Mouse (Mus musculus): ENCODE data around the gene Heyl. TPM values are rescaled to one million over a fixed set of nuclear protein-coding genes. Genes with fewer than 3 reads are reported as not detected.
A peak's percentile ranks its signal among the peaks of the same experiment; 100 is the strongest.
"Not testable (repeated sequence)": the region's sequence is repeated elsewhere in the genome, so short reads cannot be mapped to it uniquely, and the experiment has no call there.

Heyl gene
- total RNA-seq, 2 experiments from 2014 or later, result 11.8 to 18.1 TPM

GRCm38 (mm10) chr4:123282500-123282899, 49.1 kb downstream of the Heyl start:
- peak; percentile 93 for DNase-seq
- intact Hi-C loops (cut with DNase I; ENCODE audit: low total_unique reads), result no loop called here

DNA sequence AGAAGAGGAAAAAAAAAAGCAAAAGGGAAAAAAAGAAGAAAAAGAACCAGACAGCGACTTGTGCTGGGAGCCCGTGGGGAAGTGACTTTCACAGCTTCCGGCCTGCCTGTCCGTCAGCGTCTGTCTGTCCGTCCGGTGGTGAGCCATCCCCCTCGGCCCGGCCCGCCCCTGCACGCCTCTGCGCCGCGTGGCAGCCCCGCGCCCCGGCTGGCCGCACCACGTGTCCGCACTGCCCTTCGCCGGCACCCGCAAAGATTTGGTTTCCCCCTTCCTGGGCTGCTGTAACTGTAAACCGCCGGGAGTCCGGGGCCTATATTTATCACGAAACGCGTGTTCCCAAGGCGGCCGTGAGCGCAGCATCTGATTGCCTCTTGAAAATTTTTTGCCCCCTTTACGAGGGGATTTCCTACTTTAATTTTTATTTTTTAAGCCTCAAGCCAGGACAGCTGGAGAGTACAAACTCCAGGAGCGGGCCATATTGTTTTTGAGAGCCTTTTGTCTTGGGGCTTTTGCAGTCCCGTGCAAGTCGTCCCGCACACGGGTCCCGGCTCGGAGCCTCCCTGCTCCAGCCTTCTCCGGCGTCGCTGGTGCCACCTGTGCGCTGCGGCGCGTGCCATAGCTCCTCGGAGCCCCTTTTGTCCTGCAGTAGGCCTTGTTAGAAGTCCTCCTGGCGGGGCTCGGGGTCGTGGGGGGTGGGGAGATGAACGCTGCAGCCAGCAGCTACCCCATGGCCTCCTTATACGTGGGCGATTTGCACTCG, 49.7 kb downstream of the Heyl start:
- peak; percentile 62 for DNase-seq
- intact Hi-C loops (cut with DNase I; ENCODE audit: low total_unique reads), result not testable (repeated sequence)

- intact Hi-C loops (cut with DNase I; ENCODE audit: low total_unique reads); DNase-seq: not testable (repeated sequence)
These were observed 50.3 kb downstream of the Heyl start for GRCm38 (mm10) chr4:123283675-123284064.

DNA sequence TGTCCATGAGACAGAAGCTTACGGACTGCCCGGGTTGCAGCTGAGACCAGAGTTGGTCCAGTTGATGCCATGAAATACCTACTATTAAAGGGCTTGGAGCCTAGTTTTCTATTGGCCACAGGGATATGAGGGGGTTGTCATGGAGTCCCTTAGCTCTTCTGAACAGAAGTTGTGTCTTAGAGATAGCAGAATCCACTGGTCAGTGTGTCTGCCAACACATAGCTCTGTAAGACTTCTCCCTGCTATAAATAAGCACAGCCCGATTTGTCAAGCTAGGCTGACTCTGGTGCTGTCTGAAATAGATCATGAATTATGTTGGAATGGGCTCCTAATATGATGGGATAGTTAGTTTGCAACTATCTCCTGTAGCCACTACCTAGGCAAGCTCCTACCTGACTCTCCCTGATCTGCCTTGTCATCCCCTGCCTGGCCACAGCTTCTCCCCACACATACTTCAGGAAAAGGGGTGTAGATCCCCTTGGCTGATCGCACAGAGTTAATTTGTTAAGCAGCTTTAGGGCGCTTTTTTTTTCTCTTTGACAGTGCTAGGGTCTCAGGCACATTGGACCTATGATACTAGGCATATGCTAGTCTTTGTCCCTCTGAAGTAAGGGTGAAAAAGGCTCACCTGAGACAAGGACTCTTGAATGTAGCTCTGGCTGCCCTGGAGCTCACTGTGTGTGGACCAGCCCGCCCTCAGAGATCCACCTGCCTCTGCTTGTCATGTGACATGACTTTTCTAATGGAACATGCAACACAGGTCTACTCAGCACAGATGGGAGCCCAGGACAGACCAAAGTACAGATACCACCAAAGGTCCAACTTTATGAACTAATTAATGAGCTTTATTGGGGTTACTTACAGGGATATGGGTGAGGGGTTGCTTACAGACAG, 51.6 kb downstream of the Heyl start:
- intact Hi-C loops (cut with DNase I; ENCODE audit: low total_unique reads), result no loop called here
- DNase-seq, result no peak

- intact Hi-C loops (cut with DNase I; ENCODE audit: low total_unique reads), result no loop called here
- no peak for DNase-seq
These were observed 53.4 kb downstream of the Heyl start for GRCm38 (mm10) chr4:123286790-123287189.

DNA sequence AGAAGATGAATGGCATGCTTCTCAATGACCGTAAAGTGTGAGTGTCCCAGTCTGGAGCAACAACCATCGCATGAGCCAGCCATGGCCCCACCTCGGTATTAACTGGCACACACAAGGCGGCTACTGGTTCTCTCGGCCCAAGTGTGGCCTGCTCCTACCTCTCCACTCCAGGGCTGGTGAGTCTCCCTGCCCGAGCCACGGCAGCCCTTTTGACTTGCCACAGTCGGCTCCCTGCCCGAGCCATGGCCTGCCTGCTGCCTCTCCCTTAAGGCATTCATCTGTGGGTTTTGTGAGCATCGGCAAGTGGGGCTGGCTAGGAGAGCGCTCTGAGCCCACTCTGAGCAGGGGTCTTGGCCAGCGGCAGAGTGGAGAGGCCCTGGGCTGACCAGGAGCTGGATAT, 55.7 kb downstream of the Heyl start:
- DNase-seq, result no peak

GRCm38 (mm10) chr4:123292390-123292789, 59.0 kb downstream of the Heyl start:
- DNase-seq, result no peak
- intact Hi-C loops (cut with DNase I; ENCODE audit: low total_unique reads), result no loop called here

More for the DNA sequence above, 55.7 kb downstream of the Heyl start:
- intact Hi-C loops (cut with DNase I; ENCODE audit: low total_unique reads), result no loop called here

- intact Hi-C loops (cut with DNase I; ENCODE audit: low total_unique reads), result no loop called here
- no peak for DNase-seq
These were observed 59.6 kb downstream of the Heyl start for GRCm38 (mm10) chr4:123292989-123293388.

- intact Hi-C loops (cut with DNase I; ENCODE audit: low total_unique reads), result no loop called here
- DNase-seq, result no peak
These were observed 60.5 kb downstream of the Heyl start for GRCm38 (mm10) chr4:123293661-123294443.

GRCm38 (mm10) chr4:123295026-123295425, 61.7 kb downstream of the Heyl start:
- intact Hi-C loops (cut with DNase I; ENCODE audit: low total_unique reads); DNase-seq: not testable (repeated sequence)

DNA sequence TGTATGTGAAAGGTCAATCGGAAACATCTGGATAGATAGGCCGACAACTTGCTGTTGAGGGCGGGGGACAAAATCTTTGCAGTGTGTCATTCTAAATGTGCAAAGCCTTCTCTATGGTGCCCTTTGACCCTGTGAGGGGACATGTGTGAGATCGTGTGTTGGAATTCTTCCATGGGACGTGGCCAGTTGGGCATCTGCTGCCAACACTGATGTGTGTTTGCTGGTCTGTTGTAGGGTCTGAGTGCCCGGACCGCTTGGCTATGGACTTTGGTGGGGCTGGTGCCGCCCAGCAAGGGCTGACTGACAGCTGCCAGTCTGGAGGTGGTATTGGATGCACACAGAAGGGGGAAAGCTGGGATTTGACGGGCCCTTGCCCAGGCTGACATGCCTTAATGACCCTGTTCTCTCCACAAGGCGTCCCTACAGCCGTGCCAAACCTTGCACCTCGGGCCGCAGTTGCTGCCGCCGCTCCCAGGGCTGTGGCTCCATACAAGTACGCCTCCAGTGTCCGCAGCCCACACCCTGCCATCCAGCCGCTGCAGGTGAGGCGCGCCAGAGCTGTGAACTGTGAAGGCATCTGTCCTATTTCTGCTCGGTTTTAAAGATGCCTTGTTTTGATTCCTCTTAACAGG, 62.3 kb downstream of the Heyl start:
- intact Hi-C loops (cut with DNase I; ENCODE audit: low total_unique reads), result no loop called here
- DNase-seq, result peak; percentile 31

DNA sequence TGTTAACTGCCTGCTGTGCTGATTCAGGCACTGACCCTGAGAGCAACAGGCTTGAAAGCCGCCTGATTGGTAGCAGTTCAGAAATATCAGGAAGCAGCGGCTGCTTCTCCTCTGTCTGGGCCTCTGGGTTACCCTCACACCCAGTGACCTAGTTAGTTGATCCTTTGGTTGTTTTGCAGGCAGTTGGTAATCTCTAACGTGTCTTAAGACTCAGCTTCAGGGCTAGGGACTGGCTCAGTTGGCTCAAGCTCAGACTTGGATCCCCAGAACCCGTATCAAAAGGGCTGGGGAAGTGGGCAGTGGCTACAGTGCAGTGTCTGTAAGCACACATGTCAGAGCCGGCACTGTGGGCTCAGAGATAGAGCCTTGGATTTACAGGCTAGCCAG, 62.8 kb downstream of the Heyl start:
- no peak for DNase-seq
- intact Hi-C loops (cut with DNase I; ENCODE audit: low total_unique reads), result no loop called here

GRCm38 (mm10) chr4:123297195-123297960, 64.0 kb downstream of the Heyl start:
- intact Hi-C loops (cut with DNase I; ENCODE audit: low total_unique reads), result no loop called here

DNA sequence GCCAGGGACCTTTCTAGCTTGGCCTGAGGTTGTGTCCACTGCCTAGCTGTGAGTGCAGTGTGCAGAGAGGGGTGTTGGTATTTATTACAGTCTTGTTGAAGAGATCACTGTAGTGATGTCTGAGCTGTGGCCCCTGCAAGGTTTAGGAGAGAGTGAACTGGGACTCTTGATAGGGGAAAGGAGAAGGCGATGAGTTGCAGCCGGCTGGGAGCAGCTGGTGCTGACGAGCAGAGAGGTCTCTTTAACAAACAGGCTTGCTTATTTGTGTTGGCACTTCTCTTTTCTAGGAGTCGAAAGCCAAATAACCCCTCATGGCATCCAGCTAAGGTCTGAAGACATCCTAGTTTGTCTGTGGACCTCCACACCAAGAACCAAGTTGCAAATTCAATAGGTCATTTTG, 64.9 kb downstream of the Heyl start:
- intact Hi-C loops (cut with DNase I; ENCODE audit: low total_unique reads), result no loop called here
- no peak for DNase-seq

More at GRCm38 (mm10) chr4:123297195-123297960, 64.0 kb downstream of the Heyl start:
- DNase-seq, result no peak

DNA sequence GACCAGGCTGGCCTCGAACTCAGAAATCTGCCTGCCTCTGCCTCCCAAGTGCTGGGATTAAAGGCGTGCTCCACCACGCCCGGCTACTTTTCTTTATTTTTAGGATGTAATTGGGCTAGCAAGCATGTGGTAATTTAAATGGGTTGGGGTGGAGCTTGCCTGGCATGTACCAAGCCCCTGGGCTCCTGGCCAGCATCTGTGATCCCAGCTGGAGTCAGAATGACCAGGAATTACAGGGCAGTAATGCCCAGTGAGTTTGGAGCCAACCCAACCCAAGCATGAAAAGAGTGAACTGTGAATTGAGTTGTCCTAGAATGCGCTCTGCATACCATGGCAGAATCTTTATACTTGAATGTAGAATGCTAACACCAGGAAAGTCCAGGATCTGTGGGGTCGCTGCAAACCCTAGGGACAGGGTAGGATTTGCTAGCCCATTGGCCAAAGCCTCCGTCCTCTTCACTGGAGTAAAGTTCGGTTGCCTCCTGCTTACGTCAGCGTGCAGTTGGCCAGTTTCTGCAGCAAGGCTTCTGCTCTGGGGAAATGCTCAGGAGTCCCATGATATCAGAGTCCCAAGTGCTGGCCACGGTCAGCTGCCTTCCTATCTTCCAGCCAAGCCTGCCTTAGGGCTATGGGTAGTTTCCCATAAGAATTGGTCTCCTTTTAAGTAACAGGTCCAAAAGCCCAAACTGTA, 65.8 kb downstream of the Heyl start:
- peak; percentile 59 for DNase-seq
- intact Hi-C loops (cut with DNase I; ENCODE audit: low total_unique reads), result no loop called here

Data from gastrocnemius, postnatal 14 days (tissue).